Mouse (Mus musculus): ENCODE measurements around the gene Ggt6. TPM values are rescaled to one million over a fixed set of nuclear protein-coding genes. Genes with fewer than 3 reads are reported as not detected.

Ggt6 gene
- total RNA-seq, 1 experiment: 0.98 TPM

- DNase-seq (ENCODE audit: low read depth, low spot score): no peak
- Histone ChIP-seq H3K4me1 (ENCODE audit: control insufficient read depth in 2 of 2, insufficient read depth in 2 of 2, low read length in 2 of 2, poor library complexity in 1 of 2) (no peaks in the 10 kb centered on the region; a peak in 1 of 4 replicates), H3K27ac (ENCODE audit: insufficient read depth, low read depth, low read length, poor library complexity, severe bottlenecking) (no peak overlapping the region), H3K9me3 (ENCODE audit: control insufficient read depth, insufficient read depth, low read depth, low read length) (no peaks in the 10 kb centered on the region), H3K4me3 (ENCODE audit: insufficient read depth in 1 of 2, low read depth in 1 of 2, low read length in 2 of 2, poor library complexity in 1 of 2, severe bottlenecking in 1 of 2) (no peak overlapping the region), H3K9ac (ENCODE audit: insufficient read depth, low read depth, low read length, poor library complexity, severe bottlenecking) (no peak overlapping the region), H3K36me3 (ENCODE audit: control insufficient read depth, insufficient read depth, low read length, poor library complexity, severe bottlenecking) (peaks cover 26% of the 10 kb centered on the region; the same call in 1 of the 2 replicates)
- TF ChIP-seq MAFK (IDR thresholded peaks at IDR 0.05; ENCODE audit: insufficient read depth, low read depth, low read length): no peak
- TF ChIP-seq ZNF384 (IDR thresholded peaks at IDR 0.05; ENCODE audit: low read depth, low read length): no peak
- TF ChIP-seq ZC3H11A (IDR thresholded peaks at IDR 0.05; ENCODE audit: borderline replicate concordance, low read depth, low read length): no peak
- TF ChIP-seq CHD2 (IDR thresholded peaks at IDR 0.05; ENCODE audit: low read depth, low read length): no peak
- no peak for TF ChIP-seq HCFC1 (IDR thresholded peaks at IDR 0.05; ENCODE audit: borderline replicate concordance, insufficient read depth, low read length)
- in situ Hi-C loops (cut with MboI; ENCODE audit: low sequenced_read_pairs in 2 of 2, unreplicated experiment in 2 of 2): no loop called here
Measured at GRCm38 (mm10) chr11:72393243-72393642, 42.1 kb upstream of the Ggt6 start.

- TF ChIP-seq ZNF384 (IDR thresholded peaks at IDR 0.05; ENCODE audit: low read depth, low read length) (no peak), MAFK (IDR thresholded peaks at IDR 0.05; ENCODE audit: insufficient read depth, low read depth, low read length) (no peak), CHD2 (IDR thresholded peaks at IDR 0.05; ENCODE audit: low read depth, low read length) (no peak), HCFC1 (IDR thresholded peaks at IDR 0.05; ENCODE audit: borderline replicate concordance, insufficient read depth, low read length) (no peak), ZC3H11A (IDR thresholded peaks at IDR 0.05; ENCODE audit: borderline replicate concordance, low read depth, low read length) (no peak)
- Histone ChIP-seq H3K4me1 (ENCODE audit: control insufficient read depth in 2 of 2, insufficient read depth in 2 of 2, low read length in 2 of 2, poor library complexity in 1 of 2) (peaks cover 0 to 4% of the 10 kb centered on the region in 2 experiments; a peak in 1 of 4 replicates), H3K4me3 (ENCODE audit: insufficient read depth in 1 of 2, low read depth in 1 of 2, low read length in 2 of 2, poor library complexity in 1 of 2, severe bottlenecking in 1 of 2) (no peak overlapping the region), H3K9me3 (ENCODE audit: control insufficient read depth, insufficient read depth, low read depth, low read length) (no peaks in the 10 kb centered on the region), H3K27ac (ENCODE audit: insufficient read depth, low read depth, low read length, poor library complexity, severe bottlenecking) (no peak overlapping the region), H3K36me3 (ENCODE audit: control insufficient read depth, insufficient read depth, low read length, poor library complexity, severe bottlenecking) (peaks cover 27% of the 10 kb centered on the region; the same call in 1 of the 2 replicates), H3K9ac (ENCODE audit: insufficient read depth, low read depth, low read length, poor library complexity, severe bottlenecking) (no peak overlapping the region)
- no peak for DNase-seq (ENCODE audit: low read depth, low spot score)
- in situ Hi-C loops (cut with MboI; ENCODE audit: low sequenced_read_pairs in 2 of 2, unreplicated experiment in 2 of 2): no loop called here
Measured at GRCm38 (mm10) chr11:72393669-72394068, 41.7 kb upstream of the Ggt6 start.

GRCm38 (mm10) chr11:72394694-72395093, 40.6 kb upstream of the Ggt6 start:
- Histone ChIP-seq H3K9ac (ENCODE audit: insufficient read depth, low read depth, low read length, poor library complexity, severe bottlenecking) (no peak overlapping the region), H3K9me3 (ENCODE audit: control insufficient read depth, insufficient read depth, low read depth, low read length) (no peaks in the 10 kb centered on the region), H3K36me3 (ENCODE audit: control insufficient read depth, insufficient read depth, low read length, poor library complexity, severe bottlenecking) (peaks cover 37% of the 10 kb centered on the region), H3K27ac (ENCODE audit: insufficient read depth, low read depth, low read length, poor library complexity, severe bottlenecking) (no peak overlapping the region), H3K4me1 (ENCODE audit: control insufficient read depth in 2 of 2, insufficient read depth in 2 of 2, low read length in 2 of 2, poor library complexity in 1 of 2) (peaks cover 0 to 12% of the 10 kb centered on the region in 2 experiments; a peak in 1 of 4 replicates), H3K4me3 (ENCODE audit: insufficient read depth in 1 of 2, low read depth in 1 of 2, low read length in 2 of 2, poor library complexity in 1 of 2, severe bottlenecking in 1 of 2) (no peak overlapping the region)
- TF ChIP-seq ZNF384 (IDR thresholded peaks at IDR 0.05; ENCODE audit: low read depth, low read length) (no peak), ZC3H11A (IDR thresholded peaks at IDR 0.05; ENCODE audit: borderline replicate concordance, low read depth, low read length) (no peak), MAFK (IDR thresholded peaks at IDR 0.05; ENCODE audit: insufficient read depth, low read depth, low read length) (no peak), CHD2 (IDR thresholded peaks at IDR 0.05; ENCODE audit: low read depth, low read length) (no peak), HCFC1 (IDR thresholded peaks at IDR 0.05; ENCODE audit: borderline replicate concordance, insufficient read depth, low read length) (no peak)
- in situ Hi-C loops (cut with MboI; ENCODE audit: low sequenced_read_pairs in 2 of 2, unreplicated experiment in 2 of 2): no loop called here
- DNase-seq (ENCODE audit: low read depth, low spot score): no peak

GRCm38 (mm10) chr11:72395652-72396051, 39.7 kb upstream of the Ggt6 start:
- no peak overlapping the region for H3K27ac ChIP-seq (ENCODE audit: insufficient read depth, low read depth, low read length, poor library complexity, severe bottlenecking)
- TF ChIP-seq ZC3H11A (IDR thresholded peaks at IDR 0.05; ENCODE audit: borderline replicate concordance, low read depth, low read length): no peak
- no peak for TF ChIP-seq ZNF384 (IDR thresholded peaks at IDR 0.05; ENCODE audit: low read depth, low read length)
- TF ChIP-seq HCFC1 (IDR thresholded peaks at IDR 0.05; ENCODE audit: borderline replicate concordance, insufficient read depth, low read length): no peak
- TF ChIP-seq MAFK (IDR thresholded peaks at IDR 0.05; ENCODE audit: insufficient read depth, low read depth, low read length): no peak
- no peak for TF ChIP-seq CHD2 (IDR thresholded peaks at IDR 0.05; ENCODE audit: low read depth, low read length)
- H3K9ac ChIP-seq (ENCODE audit: insufficient read depth, low read depth, low read length, poor library complexity, severe bottlenecking): no peak overlapping the region
- in situ Hi-C loops (cut with MboI; ENCODE audit: low sequenced_read_pairs in 2 of 2, unreplicated experiment in 2 of 2): no loop called here
- H3K36me3 ChIP-seq (ENCODE audit: control insufficient read depth, insufficient read depth, low read length, poor library complexity, severe bottlenecking): peaks cover 47% of the 10 kb centered on the region
- peaks cover 0 to 22% of the 10 kb centered on the region in 2 experiments; a peak in 2 of 4 replicates for H3K4me1 ChIP-seq (ENCODE audit: control insufficient read depth in 2 of 2, insufficient read depth in 2 of 2, low read length in 2 of 2, poor library complexity in 1 of 2)
- no peaks in the 10 kb centered on the region for H3K9me3 ChIP-seq (ENCODE audit: control insufficient read depth, insufficient read depth, low read depth, low read length)
- no peak overlapping the region for H3K4me3 ChIP-seq (ENCODE audit: insufficient read depth in 1 of 2, low read depth in 1 of 2, low read length in 2 of 2, poor library complexity in 1 of 2, severe bottlenecking in 1 of 2)
- DNase-seq (ENCODE audit: low read depth, low spot score): no peak
